Mouse (Mus musculus) brain, embryonic 14.5 days (tissue): ENCODE measurements around the gene Usp4.

Experiments
- CTCF ChIP-seq: fragments of 200-500 bp; IDR thresholded peaks from 2 replicates; pipeline ENCODE4 v1.5.1; 2012; ENCODE audit warnings: inconsistent platforms, mild to moderate bottlenecking, moderate library complexity, borderline replicate concordance; ENCODE audit not compliant: insufficient read depth, insufficient read length; ENCODE audit errors: extremely low read depth
- POLR2A ChIP-seq: fragments of 200-500 bp; IDR thresholded peaks from 2 replicates; pipeline ENCODE4 v1.6.1; 2012; ENCODE audit warnings: mild to moderate bottlenecking, inconsistent platforms, borderline replicate concordance; ENCODE audit not compliant: poor library complexity, insufficient read depth, insufficient read length, severe bottlenecking; ENCODE audit errors: extremely low read depth

DNA sequence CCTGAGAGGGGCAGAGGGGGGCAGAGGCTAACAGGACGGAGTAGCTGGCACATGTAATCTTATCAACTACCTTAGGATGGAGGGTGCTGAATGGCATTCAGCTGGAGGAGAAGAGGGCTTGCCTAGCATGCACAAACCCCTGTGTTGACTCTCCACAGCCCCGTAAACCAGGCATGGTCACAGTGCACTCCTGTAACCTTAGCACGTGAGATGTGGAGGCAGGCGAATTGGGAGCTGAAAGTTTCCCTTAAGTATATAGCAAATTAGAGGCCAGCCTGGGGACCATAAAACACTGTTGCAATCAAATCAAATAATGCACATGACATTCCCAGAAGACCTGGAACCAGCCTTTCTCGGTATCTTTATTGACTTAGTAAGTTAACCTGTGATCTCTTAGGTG lies 31.1 kb downstream of the Usp4 start:
- TF ChIP-seq CTCF, result no peak
- TF ChIP-seq POLR2A, result no peak
